Comparison of ENCODE assay signal across 8 mouse cellular contexts in the genomic region with DNA sequence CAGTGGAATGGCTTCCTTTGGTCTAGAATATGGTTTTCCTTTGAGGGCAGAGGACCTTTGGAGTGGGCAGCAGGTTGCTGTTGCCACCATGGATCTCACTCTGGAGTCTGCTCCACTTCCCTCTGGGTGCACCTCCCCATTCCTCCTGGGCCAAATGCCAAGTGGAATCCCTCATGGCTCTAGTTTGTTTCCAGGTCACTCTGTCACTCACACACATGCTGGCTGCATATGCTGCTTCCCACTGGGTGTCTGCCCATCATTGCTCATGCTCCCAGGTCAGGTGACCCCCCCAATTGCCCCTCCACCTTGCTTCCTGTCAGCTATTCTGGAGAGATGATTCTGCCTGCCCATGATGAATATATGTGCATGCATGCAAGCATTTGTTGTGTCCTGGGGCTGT. TPM values are rescaled to one million over a fixed set of nuclear protein-coding genes. Genes with fewer than 3 reads are reported as not detected.
A peak's percentile ranks its signal among the peaks of the same experiment; 100 is the strongest.
DNase-seq lines count a peak whose midpoint lies in the region; ATAC-seq lines count a peak whose summit lies in the region.

No protein-coding gene starts in this region.

- H3K4me1 ChIP-seq in forebrain, embryonic 14.5 days (ENCODE audit: control insufficient read depth, insufficient read depth, low read length) = peaks cover 7% of the 10 kb centered on the region; the same call in 1 of the 2 replicates
- peaks cover 19% of the 10 kb centered on the region for H3K4me1 ChIP-seq in forebrain, embryonic 10.5 days
- peaks cover 45% of the 10 kb centered on the region for H3K4me1 ChIP-seq in heart, embryonic 11.5 days (ENCODE audit: control insufficient read depth, insufficient read depth, low read length)
- H3K4me1 ChIP-seq in liver, embryonic 16.5 days (ENCODE audit: control insufficient read depth, low read depth, low read length) = peaks cover 66% of the 10 kb centered on the region

- no peak overlapping the region for H3K4me3 ChIP-seq in forebrain, embryonic 14.5 days (ENCODE audit: low read depth, low read length)
- H3K4me3 ChIP-seq in forebrain, embryonic 10.5 days = no peak overlapping the region
- no peak overlapping the region for H3K4me3 ChIP-seq in heart, embryonic 11.5 days (ENCODE audit: low read depth, low read length)
- no peak overlapping the region for H3K4me3 ChIP-seq in liver, embryonic 16.5 days (ENCODE audit: low read depth, low read length)

- no peaks in the 10 kb centered on the region for H3K27me3 ChIP-seq in forebrain, embryonic 14.5 days (replicated peaks; ENCODE audit: control insufficient read depth, insufficient read depth, low read length)
- H3K27me3 ChIP-seq in forebrain, embryonic 10.5 days (ENCODE audit: poor library complexity, severe bottlenecking) = no peaks in the 10 kb centered on the region
- H3K27me3 ChIP-seq in heart, embryonic 11.5 days (ENCODE audit: control insufficient read depth, insufficient read depth, low read length) = no peaks in the 10 kb centered on the region
- H3K27me3 ChIP-seq in liver, embryonic 16.5 days (ENCODE audit: control insufficient read depth, insufficient read depth, low read depth, low read length) = no peaks in the 10 kb centered on the region

- peak; percentile 33 for DNase-seq in forebrain, embryonic 14.5 days (ENCODE audit: low spot score)
- no peak for DNase-seq in forebrain, embryonic 10.5 days (ENCODE audit: extremely low spot score, low spot score)
- peak; percentile 59 for DNase-seq in testis, postnatal 10 days (ENCODE audit: low spot score)
- DNase-seq in testis, postnatal 14 days (ENCODE audit: low spot score) = no peak
- DNase-seq in embryo, embryonic 9.5 days (ENCODE audit: extremely low spot score) = no peak
- no peak for DNase-seq in right cerebral cortex, adult 18-20 months

- H3K27ac ChIP-seq in forebrain, embryonic 14.5 days (ENCODE audit: low read depth, low read length) = peak overlapping the region; percentile 39; the same call in 1 of the 2 replicates
- no peak overlapping the region for H3K27ac ChIP-seq in forebrain, embryonic 10.5 days
- peak overlapping the region; percentile 0; the same call in 1 of the 2 replicates for H3K27ac ChIP-seq in heart, embryonic 11.5 days (ENCODE audit: low read depth, low read length)
- H3K27ac ChIP-seq in liver, embryonic 16.5 days (ENCODE audit: low read length) = peak overlapping the region; percentile 57

- H3K36me3 ChIP-seq in forebrain, embryonic 14.5 days (ENCODE audit: control insufficient read depth, insufficient read depth, low read length) = no peaks in the 10 kb centered on the region
- H3K36me3 ChIP-seq in forebrain, embryonic 10.5 days (replicated peaks) = peaks cover 4% of the 10 kb centered on the region; the same call in 1 of the 2 replicates
- no peaks in the 10 kb centered on the region for H3K36me3 ChIP-seq in heart, embryonic 11.5 days (ENCODE audit: control insufficient read depth, insufficient read depth, low read length)
- no peaks in the 10 kb centered on the region; the same call in 1 of the 2 replicates for H3K36me3 ChIP-seq in liver, embryonic 16.5 days (ENCODE audit: control insufficient read depth, insufficient read depth)

- no peak overlapping the region for H3K9ac ChIP-seq in forebrain, embryonic 14.5 days (ENCODE audit: low read length)
- H3K9ac ChIP-seq in heart, embryonic 11.5 days (ENCODE audit: low read depth, low read length) = 0 out of 2 replicates have a peak overlapping the region, but pooled peaks have one; percentile 6
- H3K9ac ChIP-seq in liver, embryonic 16.5 days (ENCODE audit: low read depth, low read length) = no peak overlapping the region

- H3K9me3 ChIP-seq in forebrain, embryonic 14.5 days (replicated peaks; ENCODE audit: control insufficient read depth, low read length) = no peaks in the 10 kb centered on the region
- H3K9me3 ChIP-seq in forebrain, embryonic 10.5 days = no peaks in the 10 kb centered on the region
- H3K9me3 ChIP-seq in heart, embryonic 11.5 days (replicated peaks; ENCODE audit: control insufficient read depth, low read length) = no peaks in the 10 kb centered on the region
- H3K9me3 ChIP-seq in liver, embryonic 16.5 days (replicated peaks; ENCODE audit: control insufficient read depth, low read length) = no peaks in the 10 kb centered on the region

- H3K4me2 ChIP-seq in forebrain, embryonic 14.5 days (ENCODE audit: low read length) = no peak overlapping the region
- no peak overlapping the region for H3K4me2 ChIP-seq in heart, embryonic 11.5 days
- no peak overlapping the region for H3K4me2 ChIP-seq in liver, embryonic 16.5 days (ENCODE audit: low read depth, low read length)

- no peak for ATAC-seq in forebrain, embryonic 14.5 days
- no peak for ATAC-seq in heart, embryonic 11.5 days (replicated peaks; ENCODE audit: insufficient number of reproducible peaks, low FRiP score, low TSS enrichment)
- ATAC-seq in liver, embryonic 16.5 days (ENCODE audit: low read depth) = 0 out of 2 replicates have a peak, but pooled peaks have one; percentile 16

RNA-seq across cellular contexts. Expression of gene Ell, which starts 14.5 kb away (rescaled TPM):
- 15.1 TPM in 2 replicates for polyA plus RNA-seq in forebrain, embryonic 14.5 days (2014; fragmentation: Nextera tagmentation; extraction: Ambion mirVana)
- polyA plus RNA-seq in forebrain, embryonic 10.5 days (2016; fragmentation: Nextera tagmentation; extraction: Ambion mirVana) = 20.8 and 22.7 TPM in 2 replicates
- polyA plus RNA-seq in heart, embryonic 11.5 days (2014; fragmentation: Nextera tagmentation; extraction: Ambion mirVana) = 14.1 and 14.7 TPM in 2 replicates
- 12.9 and 16.8 TPM in 2 replicates for polyA plus RNA-seq in liver, embryonic 16.5 days (2015; fragmentation: Nextera tagmentation; extraction: Ambion mirVana)

RNA-seq across cellular contexts. Expression of gene Kxd1, which starts 26.0 kb away (rescaled TPM):
- 49.1 and 57.9 TPM in 2 replicates for polyA plus RNA-seq in forebrain, embryonic 14.5 days (2014; fragmentation: Nextera tagmentation; extraction: Ambion mirVana)
- 52.6 and 57.2 TPM in 2 replicates for polyA plus RNA-seq in forebrain, embryonic 10.5 days (2016; fragmentation: Nextera tagmentation; extraction: Ambion mirVana)
- 67.3 and 68.1 TPM in 2 replicates for polyA plus RNA-seq in heart, embryonic 11.5 days (2014; fragmentation: Nextera tagmentation; extraction: Ambion mirVana)
- 27.6 and 29.0 TPM in 2 replicates for polyA plus RNA-seq in liver, embryonic 16.5 days (2015; fragmentation: Nextera tagmentation; extraction: Ambion mirVana)

RNA-seq across cellular contexts. Expression of gene Fkbp8, which starts 26.2 kb away (rescaled TPM):
- polyA plus RNA-seq in forebrain, embryonic 14.5 days (2014; fragmentation: Nextera tagmentation; extraction: Ambion mirVana) = 363 and 380 TPM in 2 replicates
- polyA plus RNA-seq in forebrain, embryonic 10.5 days (2016; fragmentation: Nextera tagmentation; extraction: Ambion mirVana) = 295 and 303 TPM in 2 replicates
- 202 and 212 TPM in 2 replicates for polyA plus RNA-seq in heart, embryonic 11.5 days (2014; fragmentation: Nextera tagmentation; extraction: Ambion mirVana)
- polyA plus RNA-seq in liver, embryonic 16.5 days (2015; fragmentation: Nextera tagmentation; extraction: Ambion mirVana) = 155 and 158 TPM in 2 replicates

RNA-seq across cellular contexts. Expression of gene Isyna1, which starts 40.4 kb away (rescaled TPM):
- 59.0 and 75.1 TPM in 2 replicates for polyA plus RNA-seq in forebrain, embryonic 14.5 days (2014; fragmentation: Nextera tagmentation; extraction: Ambion mirVana)
- polyA plus RNA-seq in forebrain, embryonic 10.5 days (2016; fragmentation: Nextera tagmentation; extraction: Ambion mirVana) = 166 and 170 TPM in 2 replicates
- 86.0 and 95.3 TPM in 2 replicates for polyA plus RNA-seq in heart, embryonic 11.5 days (2014; fragmentation: Nextera tagmentation; extraction: Ambion mirVana)
- polyA plus RNA-seq in liver, embryonic 16.5 days (2015; fragmentation: Nextera tagmentation; extraction: Ambion mirVana) = 35.0 and 38.0 TPM in 2 replicates

RNA-seq across cellular contexts. Expression of gene Uba52, which starts 43.1 kb away (rescaled TPM):
- 709 and 911 TPM in 2 replicates for polyA plus RNA-seq in forebrain, embryonic 14.5 days (2014; fragmentation: Nextera tagmentation; extraction: Ambion mirVana)
- polyA plus RNA-seq in forebrain, embryonic 10.5 days (2016; fragmentation: Nextera tagmentation; extraction: Ambion mirVana) = 879 and 899 TPM in 2 replicates
- polyA plus RNA-seq in heart, embryonic 11.5 days (2014; fragmentation: Nextera tagmentation; extraction: Ambion mirVana) = 798 and 827 TPM in 2 replicates
- polyA plus RNA-seq in liver, embryonic 16.5 days (2015; fragmentation: Nextera tagmentation; extraction: Ambion mirVana) = 490 and 558 TPM in 2 replicates

Comparison
In these comparisons a context has a peak if more than half of its experiments do, and no peak if none do; other contexts are left out.
1. DNase-seq: peak in forebrain, embryonic 14.5 days (single experiment) and testis, postnatal 10 days (single experiment); none in forebrain, embryonic 10.5 days (single experiment), testis, postnatal 14 days (single experiment), embryo, embryonic 9.5 days (single experiment) and right cerebral cortex, adult 18-20 months (single experiment).